Mouse (Mus musculus) E14TG2a.4 (cell line): ENCODE data around the gene Meioc.
"Not testable (repeated sequence)": the region's sequence is repeated elsewhere in the genome, so short reads cannot be mapped to it uniquely, and the experiment has no call there.

Experiments
- H3K27me3 ChIP-seq: 2 replicates; pipeline ENCODE4 v1.6.1; 2014; ENCODE audit warnings: low read length, control low read depth; ENCODE audit not compliant: insufficient read depth
- H3K36me3 ChIP-seq: 2 replicates; pipeline ENCODE4 v1.6.1; 2014; ENCODE audit warnings: low read length, control low read depth; ENCODE audit not compliant: insufficient read depth
- H3K4me1 ChIP-seq: replicated peaks from 2 replicates; pipeline ENCODE4 v1.6.1; 2014; ENCODE audit warnings: low read depth, low read length, control low read depth
- H3K4me3 ChIP-seq: replicated peaks from 2 replicates; pipeline ENCODE4 v1.5.1; 2014; ENCODE audit warnings: mild to moderate bottlenecking, low read length
- H3K9me3 ChIP-seq: 2 replicates; pipeline ENCODE4 v1.6.1; 2014; ENCODE audit warnings: low read length, control low read depth
- CTCF ChIP-seq: conservative IDR thresholded peaks from 2 replicates; pipeline ENCODE4 v1.5.1; 2014; ENCODE audit warnings: low read length
- NANOG ChIP-seq: IDR thresholded peaks from 2 replicates; pipeline ENCODE4 v1.6.1; 2014; ENCODE audit warnings: borderline replicate concordance, low read length, mixed read lengths
- POU5F1 ChIP-seq: IDR thresholded peaks from 2 replicates; pipeline ENCODE4 v1.6.1; 2014; ENCODE audit warnings: low read length, borderline replicate concordance

The Meioc gene

DNA sequence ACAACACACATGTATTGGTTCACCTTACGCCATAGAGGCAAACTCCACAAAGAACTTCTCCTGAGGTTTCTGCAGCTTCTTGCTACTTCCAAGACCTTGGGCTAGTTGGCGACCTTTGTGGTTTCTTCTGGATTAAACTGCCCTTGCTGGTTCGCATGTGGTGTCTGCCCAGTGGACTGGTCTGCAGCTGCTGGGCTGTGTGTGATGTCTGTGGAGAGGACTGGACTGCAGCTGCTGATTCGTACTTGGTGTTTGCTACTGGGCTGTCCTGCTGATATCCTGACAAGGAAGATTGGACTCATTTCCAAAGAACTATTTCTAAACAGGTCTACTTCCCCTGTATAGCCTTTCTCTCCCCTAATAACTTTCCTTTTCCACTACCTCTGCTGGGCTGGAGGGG is 48.9 kb downstream of the Meioc start:
- no peak overlapping the region for H3K4me3 ChIP-seq
- peaks cover 8% of the 10 kb centered on the region; the same call in 1 of the 2 replicates for H3K27me3 ChIP-seq
- no peaks in the 10 kb centered on the region for H3K36me3 ChIP-seq
- H3K9me3 ChIP-seq: peaks cover 13% of the 10 kb centered on the region
- H3K4me1 ChIP-seq: peaks cover 16% of the 10 kb centered on the region
- TF ChIP-seq CTCF (no peak), NANOG (no peak), POU5F1 (no peak)

DNA sequence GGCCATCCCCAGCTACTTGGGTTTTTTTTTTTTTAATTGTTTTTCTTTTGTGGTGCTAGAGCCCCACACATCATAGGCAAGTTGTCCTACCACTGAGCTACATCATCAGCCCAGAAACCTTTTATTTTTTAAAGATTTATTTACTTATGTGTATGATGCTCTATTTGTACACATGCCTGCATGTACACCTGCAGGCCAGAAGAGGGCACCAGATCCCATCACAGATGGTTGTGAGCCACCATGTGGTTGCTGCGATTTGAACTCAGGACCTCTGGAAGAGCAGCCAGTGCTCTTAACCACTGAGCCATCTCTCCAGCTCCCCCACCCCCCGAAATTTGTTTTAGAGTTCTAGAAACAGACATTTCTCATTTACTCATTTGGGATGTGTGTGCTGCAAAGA is 51.1 kb downstream of the Meioc start:
- H3K27me3 ChIP-seq, H3K36me3 ChIP-seq, H3K4me3 ChIP-seq: not testable (repeated sequence)
- TF ChIP-seq CTCF: peak; percentile 27
- Histone ChIP-seq H3K4me1 (peaks cover 13% of the 10 kb centered on the region), H3K9me3 (peaks cover 17% of the 10 kb centered on the region)

DNA sequence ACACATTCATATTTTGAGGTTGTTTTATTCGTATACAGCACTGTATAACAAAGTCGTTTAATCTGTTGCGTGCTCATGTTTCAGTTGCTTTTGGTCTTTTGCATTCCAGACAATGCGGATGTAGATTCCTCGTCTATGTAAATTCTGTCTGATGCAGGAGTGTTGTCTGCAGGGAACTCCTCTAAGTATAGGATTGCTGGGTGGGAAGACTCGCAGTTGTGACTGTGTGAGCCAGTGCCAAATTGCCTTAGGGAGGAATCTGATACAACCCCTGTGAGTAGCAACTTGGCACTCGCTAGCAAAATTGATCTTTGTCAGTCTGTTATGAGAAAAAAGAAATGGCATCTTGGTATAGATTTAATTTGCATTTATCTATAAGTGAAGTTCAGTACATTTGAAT is 52.6 kb downstream of the Meioc start:
- H3K4me1 ChIP-seq: peaks cover 11% of the 10 kb centered on the region; the same call in 1 of the 2 replicates
- TF ChIP-seq CTCF (no peak), POU5F1 (no peak), NANOG (no peak)

DNA sequence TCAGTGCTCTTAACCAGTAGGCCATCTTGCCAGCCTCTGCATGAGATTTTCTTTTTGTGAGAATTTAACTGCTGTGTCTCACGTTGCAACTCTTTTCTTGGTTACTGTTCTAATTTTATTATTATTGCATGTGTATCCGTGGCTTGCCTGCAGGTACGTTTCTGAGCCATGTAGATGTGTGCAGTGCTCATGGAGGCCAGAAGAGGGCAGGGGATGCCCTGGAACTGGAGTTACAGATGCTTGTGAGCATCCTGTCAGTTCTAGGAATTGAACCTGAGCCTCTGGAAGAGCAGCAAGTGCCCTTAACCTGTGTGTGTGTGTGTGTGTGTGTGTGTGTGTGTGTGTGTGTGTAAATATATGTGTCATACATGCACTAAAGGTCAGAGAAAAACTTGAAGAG is 62.1 kb downstream of the Meioc start:
- peaks cover 8% of the 10 kb centered on the region for H3K27me3 ChIP-seq
- TF ChIP-seq POU5F1 (no peak), CTCF (peak; percentile 43), NANOG (no peak)
- no peaks in the 10 kb centered on the region for H3K36me3 ChIP-seq
- no peaks in the 10 kb centered on the region for H3K9me3 ChIP-seq
- no peak overlapping the region for H3K4me3 ChIP-seq
- no peaks in the 10 kb centered on the region for H3K4me1 ChIP-seq

More for the DNA sequence above, 52.6 kb downstream of the Meioc start:
- Histone ChIP-seq H3K4me3 (no peak overlapping the region), H3K27me3 (peaks cover 2% of the 10 kb centered on the region; the same call in 1 of the 2 replicates), H3K36me3 (no peaks in the 10 kb centered on the region), H3K9me3 (peaks cover 17% of the 10 kb centered on the region)

DNA sequence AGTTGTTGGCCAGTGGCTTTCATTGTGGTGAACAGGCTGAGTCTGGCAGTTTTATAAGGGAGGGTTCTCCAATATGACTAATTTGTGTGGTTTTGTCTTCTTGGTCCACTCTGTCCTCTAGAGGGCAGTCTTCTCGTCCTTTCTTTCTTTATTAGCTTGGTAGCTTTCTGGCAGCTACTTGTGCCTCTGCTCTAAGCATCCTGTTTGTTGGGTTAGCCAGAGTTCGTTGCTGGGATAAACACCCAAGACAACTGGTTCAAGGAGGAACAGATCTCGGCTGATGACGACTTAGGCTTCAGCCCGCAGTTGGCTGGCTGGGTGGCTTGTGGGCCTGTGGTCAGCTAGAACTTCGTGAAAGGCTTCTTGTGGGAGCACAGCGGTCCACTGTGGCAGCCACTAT is 65.1 kb downstream of the Meioc start:
- TF ChIP-seq CTCF (peak; percentile 56), NANOG (no peak)
- Histone ChIP-seq H3K9me3 (no peaks in the 10 kb centered on the region), H3K4me1 (no peaks in the 10 kb centered on the region), H3K4me3 (no peak overlapping the region), H3K36me3 (no peaks in the 10 kb centered on the region), H3K27me3 (peaks cover 2% of the 10 kb centered on the region)

DNA sequence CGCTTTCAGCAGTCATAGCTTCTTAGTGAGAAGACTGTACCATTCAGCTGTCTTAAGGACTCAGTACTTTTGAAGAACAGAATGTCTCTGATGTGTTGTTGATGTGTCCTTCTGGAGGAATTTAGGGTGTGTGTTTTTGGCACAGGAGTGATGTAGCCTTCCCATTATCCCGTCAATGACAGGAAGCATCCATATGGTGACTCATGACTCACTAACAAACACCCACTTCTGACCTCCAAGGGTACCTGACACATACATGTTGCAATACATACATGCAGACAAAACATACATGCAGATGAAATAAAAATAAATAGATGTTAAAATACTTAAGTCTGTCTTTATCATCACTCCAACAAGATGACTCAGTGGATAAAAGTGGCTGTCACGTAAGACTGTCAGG is 66.3 kb downstream of the Meioc start:
- Histone ChIP-seq H3K27me3 (no peaks in the 10 kb centered on the region; the same call in 1 of the 2 replicates), H3K4me3 (no peak overlapping the region)
- TF ChIP-seq POU5F1 (no peak), NANOG (no peak), CTCF (no peak)

DNA sequence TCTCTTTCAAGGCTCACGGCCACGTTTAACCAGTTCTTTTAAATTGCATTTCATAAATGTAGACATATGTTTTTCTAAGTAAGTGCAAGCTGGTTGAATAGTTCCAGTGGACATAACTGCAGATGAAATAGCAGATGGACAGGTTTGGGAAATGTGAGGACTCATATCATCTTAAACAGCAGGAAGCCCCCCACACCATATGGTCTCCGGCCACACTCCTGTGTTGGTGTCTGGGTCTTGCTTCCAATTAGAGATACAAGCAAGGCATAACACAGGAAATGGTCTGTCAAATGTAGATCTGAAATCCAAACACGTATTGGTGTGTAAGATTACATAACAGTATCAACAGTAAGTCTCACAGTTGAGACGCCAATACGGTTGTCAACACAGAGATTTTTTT is 67.8 kb downstream of the Meioc start:
- Histone ChIP-seq H3K4me1 (no peaks in the 10 kb centered on the region), H3K36me3 (no peaks in the 10 kb centered on the region), H3K4me3 (no peak overlapping the region), H3K27me3 (peaks cover 3% of the 10 kb centered on the region; the same call in 1 of the 2 replicates), H3K9me3 (no peaks in the 10 kb centered on the region)
- TF ChIP-seq POU5F1 (no peak), NANOG (no peak), CTCF (no peak)

More for the DNA sequence above, 66.3 kb downstream of the Meioc start:
- Histone ChIP-seq H3K36me3 (no peaks in the 10 kb centered on the region), H3K4me1 (no peaks in the 10 kb centered on the region), H3K9me3 (no peaks in the 10 kb centered on the region)
